8 mouse cellular contexts compared by ENCODE assay signal in genomic region chr13:111807596-111808386, GRCm38 (mm10). TPM values are rescaled to one million over a fixed set of nuclear protein-coding genes. Genes with fewer than 3 reads are reported as not detected.
DNase-seq lines count a peak whose midpoint lies in the region; ATAC-seq and TF ChIP-seq lines count a peak whose summit lies in the region.

No protein-coding gene starts in this region.

- DNase-seq in heart, adult 11 months = peak; percentile 96
- DNase-seq in heart, adult 8-10 months (ENCODE audit: low spot score) = no peak
- peak; percentile 45 to 67 for DNase-seq in adrenal gland, postnatal 36 days
- peak; percentile 49 for DNase-seq in forebrain, embryonic 14.5 days (ENCODE audit: low spot score)
- no peak for DNase-seq in kidney, postnatal 0 days (ENCODE audit: low spot score)
- peak; percentile 60 for DNase-seq in stomach, postnatal 0 days (ENCODE audit: low spot score)
- DNase-seq in adipocyte (ENCODE audit: low spot score) = no peak

- peak; percentile 9 for ATAC-seq in forebrain, embryonic 14.5 days
- ATAC-seq in kidney, postnatal 0 days (replicated peaks; ENCODE audit: low FRiP score, low read depth) = peak; percentile 1; the same call in 1 of the 2 replicates
- ATAC-seq in midbrain, embryonic 13.5 days = peak; percentile 31
- ATAC-seq in stomach, postnatal 0 days (ENCODE audit: low FRiP score, low TSS enrichment) = no peak; the same call in 1 of the 2 replicates

- no peak for TF ChIP-seq EP300 in stomach, postnatal 0 days (optimal IDR thresholded peaks at IDR 0.05)

- peaks cover 10% of the 10 kb centered on the region; the same call in 1 of the 2 replicates for H3K4me1 ChIP-seq in forebrain, embryonic 14.5 days (ENCODE audit: control insufficient read depth, insufficient read depth, low read length)
- peaks cover 33% of the 10 kb centered on the region for H3K4me1 ChIP-seq in kidney, postnatal 0 days (replicated peaks; ENCODE audit: insufficient read depth, low read length)
- peaks cover 35% of the 10 kb centered on the region for H3K4me1 ChIP-seq in midbrain, embryonic 13.5 days (replicated peaks)
- H3K4me1 ChIP-seq in stomach, postnatal 0 days (replicated peaks; ENCODE audit: control insufficient read depth, insufficient read depth) = peaks cover 7% of the 10 kb centered on the region

- TF ChIP-seq CTCF in kidney, postnatal 0 days (IDR thresholded peaks at IDR 0.05; ENCODE audit: low read depth) = no peak
- no peak for TF ChIP-seq CTCF in stomach, postnatal 0 days (IDR thresholded peaks at IDR 0.05; ENCODE audit: low read depth)

- WGBS in forebrain, embryonic 14.5 days = under 1% methylated on average over 59 of the region's 79 CpGs
- WGBS in kidney, postnatal 0 days = under 1% methylated on average over 72 of the region's 79 CpGs
- 1% methylated on average over 61 of the region's 79 CpGs for WGBS in midbrain, embryonic 13.5 days
- WGBS in stomach, postnatal 0 days = 0% methylated on average over 31 of the region's 79 CpGs

- peak overlapping the region; percentile 89 for H3K9ac ChIP-seq in forebrain, embryonic 14.5 days (ENCODE audit: low read length)
- H3K9ac ChIP-seq in kidney, postnatal 0 days (ENCODE audit: low read depth, low read length) = peak overlapping the region; percentile 99
- peak overlapping the region; percentile 90 for H3K9ac ChIP-seq in midbrain, embryonic 13.5 days (replicated peaks)
- H3K9ac ChIP-seq in stomach, postnatal 0 days (ENCODE audit: low read length) = peak overlapping the region; percentile 97

- H3K27ac ChIP-seq in forebrain, embryonic 14.5 days (ENCODE audit: low read depth, low read length) = peak overlapping the region; percentile 95
- peak overlapping the region; percentile 99 for H3K27ac ChIP-seq in kidney, postnatal 0 days
- H3K27ac ChIP-seq in midbrain, embryonic 13.5 days = peak overlapping the region; percentile 99
- H3K27ac ChIP-seq in stomach, postnatal 0 days (replicated peaks) = peak overlapping the region; percentile 99

- peak overlapping the region; percentile 90 for H3K4me2 ChIP-seq in forebrain, embryonic 14.5 days (ENCODE audit: low read length)
- peak overlapping the region; percentile 96 for H3K4me2 ChIP-seq in kidney, postnatal 0 days (ENCODE audit: low read length)
- peak overlapping the region; percentile 92 for H3K4me2 ChIP-seq in midbrain, embryonic 13.5 days (replicated peaks)
- H3K4me2 ChIP-seq in stomach, postnatal 0 days (replicated peaks; ENCODE audit: low read depth) = peak overlapping the region; percentile 78

- no peaks in the 10 kb centered on the region for H3K36me3 ChIP-seq in forebrain, embryonic 14.5 days (ENCODE audit: control insufficient read depth, insufficient read depth, low read length)
- H3K36me3 ChIP-seq in kidney, postnatal 0 days (ENCODE audit: insufficient read depth, low read length) = no peaks in the 10 kb centered on the region
- no peaks in the 10 kb centered on the region for H3K36me3 ChIP-seq in midbrain, embryonic 13.5 days
- H3K36me3 ChIP-seq in stomach, postnatal 0 days (ENCODE audit: control insufficient read depth, insufficient read depth, low read length) = no peaks in the 10 kb centered on the region

- no peaks in the 10 kb centered on the region for H3K9me3 ChIP-seq in forebrain, embryonic 14.5 days (replicated peaks; ENCODE audit: control insufficient read depth, low read length)
- no peaks in the 10 kb centered on the region for H3K9me3 ChIP-seq in kidney, postnatal 0 days (replicated peaks; ENCODE audit: low read length)
- no peaks in the 10 kb centered on the region for H3K9me3 ChIP-seq in midbrain, embryonic 13.5 days
- H3K9me3 ChIP-seq in stomach, postnatal 0 days (ENCODE audit: control insufficient read depth, low read length) = no peaks in the 10 kb centered on the region

- no peaks in the 10 kb centered on the region for H3K27me3 ChIP-seq in forebrain, embryonic 14.5 days (replicated peaks; ENCODE audit: control insufficient read depth, insufficient read depth, low read length)
- no peaks in the 10 kb centered on the region for H3K27me3 ChIP-seq in kidney, postnatal 0 days (ENCODE audit: insufficient read depth, low read length)
- peaks cover 10% of the 10 kb centered on the region for H3K27me3 ChIP-seq in midbrain, embryonic 13.5 days
- H3K27me3 ChIP-seq in stomach, postnatal 0 days (ENCODE audit: control insufficient read depth, insufficient read depth, low read length) = no peaks in the 10 kb centered on the region

- peak overlapping the region; percentile 84 for H3K4me3 ChIP-seq in forebrain, embryonic 14.5 days (ENCODE audit: low read depth, low read length)
- peak overlapping the region; percentile 94 for H3K4me3 ChIP-seq in kidney, postnatal 0 days (replicated peaks; ENCODE audit: low read depth, low read length)
- H3K4me3 ChIP-seq in midbrain, embryonic 13.5 days (replicated peaks) = peak overlapping the region; percentile 91
- peak overlapping the region; percentile 93 for H3K4me3 ChIP-seq in stomach, postnatal 0 days (ENCODE audit: low read depth, low read length)

RNA-seq across cellular contexts. Expression of gene Map3k1, which starts 1.0 kb away (rescaled TPM):
- total RNA-seq in heart, adult 8-10 months (2022) = 10 to 100 TPM; 20.9 to 29.5 (median 21.3) TPM
- 10 to 100 TPM; 48.2 to 56.2 TPM for total RNA-seq in adrenal gland, postnatal 36 days (2021)
- polyA plus RNA-seq in forebrain, embryonic 14.5 days (2014; fragmentation: Nextera tagmentation; extraction: Ambion mirVana) = 9.5 and 11.6 TPM in 2 replicates
- polyA plus RNA-seq in kidney, postnatal 0 days (2015; fragmentation: Nextera tagmentation; extraction: Ambion mirVana) = 30.3 and 33.1 TPM in 2 replicates
- 12.0 and 12.6 TPM in 2 replicates for polyA plus RNA-seq in midbrain, embryonic 13.5 days (2015; fragmentation: Nextera tagmentation; extraction: Ambion mirVana)
- polyA plus RNA-seq in stomach, postnatal 0 days (2015; fragmentation: Nextera tagmentation; extraction: Ambion mirVana) = 12.9 and 13.3 TPM in 2 replicates

Comparison
In these comparisons a context has a peak if more than half of its experiments do, and no peak if none do; other contexts are left out.
1. DNase-seq: peak in heart, adult 11 months (single experiment), adrenal gland, postnatal 36 days (2 of 2), forebrain, embryonic 14.5 days (single experiment) and stomach, postnatal 0 days (single experiment); none in heart, adult 8-10 months (single experiment), kidney, postnatal 0 days (single experiment) and adipocyte (single experiment).
2. Peak in every context shown above with its lines, with median percentiles within 50 percentile points of each other: H3K27ac ChIP-seq, H3K4me2 ChIP-seq, H3K4me3 ChIP-seq and H3K9ac ChIP-seq.